Mouse (Mus musculus) olfactory bulb, adult 2 months (tissue): ENCODE data around the gene Smco1.

Source experiments
- CTCF ChIP-seq: fragments of 200-500 bp; IDR thresholded peaks from 2 replicates; pipeline ENCODE4 v1.5.1; 2012; ENCODE audit warnings: low read depth, mild to moderate bottlenecking, low read length, moderate library complexity; ENCODE audit not compliant: insufficient read depth
- POLR2A ChIP-seq: fragments of 200-500 bp; IDR thresholded peaks from 2 replicates; pipeline ENCODE4 v1.6.1; 2012; ENCODE audit warnings: mild to moderate bottlenecking, low read depth, low read length, moderate library complexity; ENCODE audit not compliant: insufficient read depth

DNA sequence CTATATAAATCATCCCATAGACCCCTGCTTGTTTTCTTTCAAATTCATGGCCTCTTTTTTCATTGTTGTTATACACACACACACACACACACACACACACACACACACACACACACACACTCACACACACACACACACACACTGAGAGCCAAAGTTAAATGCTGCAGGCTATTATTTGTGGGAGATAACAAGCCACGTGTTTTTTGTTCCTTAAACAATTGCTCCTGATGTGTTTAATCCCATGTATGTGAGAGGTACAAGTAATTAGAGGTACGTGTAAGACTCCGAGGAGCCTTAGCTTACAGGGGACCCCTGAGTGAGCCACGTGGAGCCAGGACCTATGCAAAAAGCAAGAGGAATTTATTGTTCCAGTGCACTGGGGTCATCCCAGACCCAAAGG, 40.7 kb downstream of the Smco1 start:
- TF ChIP-seq POLR2A (no peak), CTCF (no peak)
